Mouse (Mus musculus): Measurements from ENCODE around the gene Ugdh. TPM values are rescaled to one million over a fixed set of nuclear protein-coding genes. Genes with fewer than 3 reads are reported as not detected.

Gene Ugdh
- total and polyA plus RNA-seq, 3 experiments: 9.5 to 31.3 TPM; not detected in 1

DNA sequence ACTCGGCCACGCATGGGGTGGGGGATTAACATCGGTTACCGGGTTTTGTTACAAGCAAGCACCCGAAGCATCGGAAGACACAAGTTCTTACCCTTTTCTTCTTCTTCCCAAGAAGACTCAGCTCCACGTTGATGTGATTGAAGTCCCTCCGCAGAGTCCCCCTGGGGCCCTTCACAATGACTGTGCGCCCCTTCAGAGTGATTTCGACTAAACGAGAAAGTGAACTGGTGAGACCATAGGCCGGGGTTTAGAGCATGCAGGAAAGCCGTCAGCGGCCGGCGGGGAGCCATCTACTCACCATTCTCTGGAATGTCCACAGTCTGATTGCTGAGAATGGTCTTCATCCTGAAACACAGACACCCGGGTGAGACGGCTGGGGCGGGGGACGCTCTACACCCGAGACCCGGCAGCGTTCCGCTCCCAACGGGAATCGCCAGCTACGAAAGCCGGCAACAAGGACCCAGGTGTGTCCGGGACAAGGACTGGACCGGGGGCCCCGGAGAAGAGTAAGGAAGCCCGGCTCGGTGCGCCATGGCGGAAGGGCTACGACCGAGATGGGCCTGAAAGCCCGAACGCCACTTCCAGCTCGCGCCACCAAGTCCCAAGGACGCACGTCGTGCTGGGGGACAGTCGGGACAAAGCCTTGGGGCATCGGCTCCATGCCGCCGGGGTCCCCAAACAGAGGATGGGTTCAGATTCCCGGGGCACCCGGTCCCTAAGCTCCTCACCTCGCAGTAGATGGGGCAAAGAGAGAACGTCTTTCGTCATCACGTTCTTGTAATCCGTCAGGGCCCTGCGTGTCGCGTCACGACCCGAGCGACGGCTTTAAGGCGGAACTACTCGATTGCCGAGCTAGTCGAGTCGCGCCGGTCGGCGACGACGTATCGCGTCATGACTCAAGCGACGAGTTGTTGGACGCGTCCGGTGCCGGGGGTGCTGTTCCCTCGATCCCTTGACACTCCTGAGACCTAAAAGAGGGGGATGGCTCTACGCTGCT, 44.8 kb downstream of the Ugdh start, which contains the start of the genes Rpl9 and Lias:
Gene Rpl9, minus strand, starts transcription at position 797 of the 997 bp plus-strand sequence.
Gene Lias, plus strand, starts transcription at position 850 of the 997 bp plus-strand sequence.
- H3K27me3 ChIP-seq (ENCODE audit: control insufficient read depth in 1 of 2, insufficient read depth in 2 of 2, low read length in 2 of 2): no peaks in the 10 kb centered on the region
- H3K9me3 ChIP-seq (replicated peaks; ENCODE audit: insufficient read depth, low read length): no peaks in the 10 kb centered on the region
- peaks cover 31% of the 10 kb centered on the region for H3K79me2 ChIP-seq (ENCODE audit: control insufficient read depth, insufficient read depth, low read length, poor library complexity)
- peak; percentile 99 for DNase-seq (ENCODE audit: low read depth, low spot score)
- peak within 1 kb of the TSS; percentile 72 to 96 for H3K4me3 ChIP-seq (ENCODE audit: control insufficient read depth in 1 of 2, insufficient read depth in 1 of 2, low read depth in 2 of 2, low read length in 2 of 2)
- H3K27ac ChIP-seq (ENCODE audit: control insufficient read depth, low read depth, low read length): peak within 1 kb of the TSS; percentile 80
- peak within 1 kb of the TSS; percentile 96 for H3K9ac ChIP-seq (ENCODE audit: control insufficient read depth, low read depth, low read length, poor library complexity, severe bottlenecking)
- peaks cover 16 to 19% of the 10 kb centered on the region in 2 experiments for H3K36me3 ChIP-seq (ENCODE audit: control insufficient read depth in 1 of 2, insufficient read depth in 2 of 2, low read length in 2 of 2)
- peaks cover 2 to 7% of the 10 kb centered on the region in 2 experiments; a peak in 3 of 4 replicates for H3K4me1 ChIP-seq (ENCODE audit: control insufficient read depth in 1 of 2, insufficient read depth in 2 of 2, low read length in 2 of 2)
- no peak for TF ChIP-seq USF2 (IDR thresholded peaks at IDR 0.05; ENCODE audit: borderline replicate concordance in 1 of 2, insufficient read depth in 1 of 2, low read depth in 1 of 2, low read length in 2 of 2)
- 0 out of 2 replicates have a peak, but pooled peaks have one; percentile 26 for TF ChIP-seq NRF1 (IDR thresholded peaks at IDR 0.05; ENCODE audit: insufficient read depth, low read depth, low read length, poor library complexity, severe bottlenecking)
- TF ChIP-seq GABPA (IDR thresholded peaks at IDR 0.05; ENCODE audit: low read depth, low read length): no peak; the same call in 1 of the 2 replicates
- TF ChIP-seq TCF12 (IDR thresholded peaks at IDR 0.05; ENCODE audit: low read depth, low read length): peak; percentile 87
- TF ChIP-seq MXI1 (IDR thresholded peaks at IDR 0.05; ENCODE audit: low read depth, low read length): peak; percentile 92
- TF ChIP-seq E2F4 (IDR thresholded peaks at IDR 0.05; ENCODE audit: borderline replicate concordance, low read depth, low read length): no peak; the same call in 1 of the 2 replicates
- peak; percentile 78; the same call in 1 of the 2 replicates for TF ChIP-seq POLR2AphosphoS5 (IDR thresholded peaks at IDR 0.05; ENCODE audit: borderline replicate concordance, low read depth, low read length)
- TF ChIP-seq HCFC1 (IDR thresholded peaks at IDR 0.05; ENCODE audit: low read depth, low read length): peak; percentile 99
- TF ChIP-seq ZMIZ1 (IDR thresholded peaks at IDR 0.05; ENCODE audit: low read depth, low read length): peak; percentile 91
- TF ChIP-seq NELFE (IDR thresholded peaks at IDR 0.05; ENCODE audit: low read depth, low read length): peak; percentile 99
- peak; percentile 89 for TF ChIP-seq POLR2AphosphoS2 (IDR thresholded peaks at IDR 0.05; ENCODE audit: low read length)
- TF ChIP-seq ETS1 (IDR thresholded peaks at IDR 0.05; ENCODE audit: low read depth, low read length): peak; percentile 65
- peak; percentile 59; the same call in 1 of the 2 replicates for TF ChIP-seq MAZ (IDR thresholded peaks at IDR 0.05; ENCODE audit: low read depth, low read length)
- no peak for TF ChIP-seq TAL1 (IDR thresholded peaks at IDR 0.05; ENCODE audit: low read length)
- TF ChIP-seq RCOR1 (IDR thresholded peaks at IDR 0.05; ENCODE audit: low read depth, low read length): no peak
- peak; percentile 94 for TF ChIP-seq KAT2A (conservative IDR thresholded peaks at IDR 0.05; ENCODE audit: low read depth, low read length)
- peak; percentile 98 for TF ChIP-seq TBP (IDR thresholded peaks at IDR 0.05; ENCODE audit: low read depth, low read length)
- no peak for TF ChIP-seq RAD21 (IDR thresholded peaks at IDR 0.05; ENCODE audit: low read depth, low read length)
- no peak for TF ChIP-seq ZKSCAN1 (IDR thresholded peaks at IDR 0.05; ENCODE audit: low read depth, low read length)
- peak; percentile 99 for TF ChIP-seq SIN3A (IDR thresholded peaks at IDR 0.05; ENCODE audit: low read length)
- no peak for TF ChIP-seq MAFK (IDR thresholded peaks at IDR 0.05; ENCODE audit: borderline replicate concordance, low read depth, low read length)
- peak; percentile 79 for TF ChIP-seq ELF1 (IDR thresholded peaks at IDR 0.05; ENCODE audit: low read depth, low read length)
- TF ChIP-seq MAX (IDR thresholded peaks at IDR 0.05; ENCODE audit: low read length): peak; percentile 93
- TF ChIP-seq EP300 (IDR thresholded peaks at IDR 0.05; ENCODE audit: low read depth in 1 of 2, low read length in 2 of 2): no peak
- no peak for TF ChIP-seq UBTF (IDR thresholded peaks at IDR 0.05; ENCODE audit: borderline replicate concordance, insufficient read depth, low read depth, low read length)
- TF ChIP-seq MYC (IDR thresholded peaks at IDR 0.05; ENCODE audit: low read depth, low read length): peak; percentile 98
- no peak for TF ChIP-seq USF1 (IDR thresholded peaks at IDR 0.05; ENCODE audit: low read depth, low read length)
- no peak for TF ChIP-seq ZNF384 (IDR thresholded peaks at IDR 0.05; ENCODE audit: low read depth, low read length)
- TF ChIP-seq BHLHE40 (IDR thresholded peaks at IDR 0.05; ENCODE audit: borderline replicate concordance, low read depth, low read length): no peak
- TF ChIP-seq CHD2 (IDR thresholded peaks at IDR 0.05; ENCODE audit: low read length): no peak
- TF ChIP-seq MYB (IDR thresholded peaks at IDR 0.05; ENCODE audit: low read depth, low read length): no peak
- peak; percentile 84; the same call in 1 of the 2 replicates for TF ChIP-seq JUND (IDR thresholded peaks at IDR 0.05; ENCODE audit: low read depth, low read length)
- TF ChIP-seq CHD1 (IDR thresholded peaks at IDR 0.05; ENCODE audit: low read depth, low read length): peak; percentile 67; the same call in 1 of the 2 replicates
- no peak for TF ChIP-seq MEF2A (IDR thresholded peaks at IDR 0.05; ENCODE audit: extremely low read depth, insufficient replicate concordance, low read depth, low read length, poor library complexity, severe bottlenecking)
